Mouse (Mus musculus) brown adipose tissue, adult 24 weeks (tissue): ENCODE data around the gene Dleu7. TPM values are rescaled to one million over a fixed set of nuclear protein-coding genes. Genes with fewer than 3 reads are reported as not detected.

Experiments used
- H3K27ac ChIP-seq: fragments of 200-500 bp; replicated peaks from 2 replicates; pipeline ENCODE4 v1.5.1; 2012; ENCODE audit warnings: low read depth, mild to moderate bottlenecking, low read length
- H3K4me1 ChIP-seq: fragments of 200-500 bp; 2 replicates; pipeline ENCODE4 v1.6.1; 2012; ENCODE audit warnings: low read length, mixed read lengths; ENCODE audit not compliant: control insufficient read depth, insufficient read depth, insufficient read length
- H3K4me3 ChIP-seq: fragments of 200-500 bp; 2 replicates; pipeline ENCODE4 v1.5.1; 2012; ENCODE audit warnings: low read depth, mild to moderate bottlenecking, low read length, moderate library complexity; ENCODE audit not compliant: insufficient read depth
- polyA plus RNA-seq: library from polyadenylated mRNA; stranded (reverse); fragments of >200 nt; gene quantifications from 2 replicates; pipeline ENCODE4 v1.2.4, GENCODE M21; 2012; ENCODE audit not compliant: missing spikeins, insufficient read depth, insufficient read length

The Dleu7 gene
- polyA plus RNA-seq, 1 experiment: not detected

GRCm38 (mm10) chr14:62309026-62309425 lies 16.2 kb upstream of the Dleu7 start:
- H3K4me3 ChIP-seq: no peak overlapping the region
- H3K4me1 ChIP-seq: no peaks in the 10 kb centered on the region
- no peak overlapping the region for H3K27ac ChIP-seq

DNA sequence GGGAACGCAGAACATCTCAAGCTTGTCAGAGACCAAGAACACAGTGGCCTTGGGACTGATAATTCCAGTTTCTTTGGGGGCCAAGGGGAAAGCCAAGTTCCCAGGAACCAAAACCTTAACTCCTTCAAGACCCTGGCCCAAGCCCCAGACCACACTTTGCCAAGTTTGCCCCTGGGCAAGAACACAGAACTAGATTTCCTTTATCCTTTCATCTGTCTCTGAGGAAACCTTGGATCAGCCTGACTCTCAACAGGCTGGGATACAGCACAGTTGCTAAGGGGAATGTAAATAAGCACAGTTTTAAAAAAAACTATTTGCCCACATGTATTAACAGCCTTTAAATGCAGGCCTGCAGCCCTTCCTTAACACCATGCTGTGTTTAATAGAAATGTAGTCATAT lies 14.7 kb upstream of the Dleu7 start:
- no peak overlapping the region for H3K27ac ChIP-seq
- no peaks in the 10 kb centered on the region for H3K4me1 ChIP-seq
- no peak overlapping the region for H3K4me3 ChIP-seq

DNA sequence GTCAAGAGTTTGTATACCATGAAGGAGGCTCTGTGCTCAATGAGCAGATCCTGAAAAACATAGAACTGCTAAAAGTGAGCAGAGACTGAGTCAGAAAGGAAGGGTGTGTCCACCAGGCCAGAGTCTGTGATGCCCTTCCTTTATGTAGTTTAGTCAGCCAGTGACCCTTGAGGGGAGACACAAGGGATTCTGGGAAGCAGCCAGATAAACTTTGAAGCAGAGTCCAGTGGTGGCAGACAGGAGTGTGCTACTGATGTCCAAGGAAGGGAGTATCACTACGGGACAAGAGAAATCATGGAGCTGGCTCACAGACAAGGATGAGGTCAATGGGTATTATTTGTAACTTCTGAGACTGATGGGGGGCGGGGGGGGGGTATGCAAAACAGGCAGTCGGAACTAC lies 7.2 kb upstream of the Dleu7 start:
- H3K4me3 ChIP-seq: no peak overlapping the region
- H3K27ac ChIP-seq: no peak overlapping the region
- no peaks in the 10 kb centered on the region for H3K4me1 ChIP-seq

DNA sequence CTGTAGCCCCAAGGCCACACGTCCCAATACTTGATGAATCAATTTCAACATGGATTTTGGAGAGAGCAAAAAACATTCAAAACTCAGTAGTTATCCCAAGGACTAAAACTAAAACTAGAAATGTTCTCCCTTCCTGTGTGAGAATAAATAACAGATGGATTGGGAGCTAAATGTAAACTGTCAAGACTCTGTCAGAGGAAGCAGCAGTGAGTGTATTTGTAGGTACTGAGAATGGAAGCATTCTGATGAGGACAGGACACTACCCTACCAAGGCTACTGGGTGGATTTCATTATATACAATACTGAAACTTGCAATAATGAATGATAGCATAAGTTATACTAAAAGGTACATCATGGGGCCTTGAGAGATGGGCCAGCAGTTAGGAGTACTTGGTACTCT lies 6.0 kb upstream of the Dleu7 start:
- Histone ChIP-seq H3K27ac (no peak overlapping the region), H3K4me1 (no peaks in the 10 kb centered on the region), H3K4me3 (no peak overlapping the region)

DNA sequence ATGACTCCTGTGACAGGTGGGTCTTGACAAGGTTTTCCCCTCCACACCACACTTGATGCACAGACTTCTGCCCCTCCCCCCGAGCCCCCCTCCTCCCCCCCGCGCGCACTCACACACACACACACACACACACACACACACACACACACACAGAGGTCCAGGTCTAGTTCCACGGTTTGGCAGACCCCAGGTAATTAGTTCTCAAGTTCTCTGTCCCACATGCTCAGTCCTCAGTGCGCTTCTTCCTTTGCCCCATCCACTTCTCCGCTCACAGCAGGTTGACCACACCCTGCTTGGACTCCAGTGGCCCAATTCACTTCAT lies 720 bp downstream of the Dleu7 start:
- Histone ChIP-seq H3K4me1 (no peaks in the 10 kb centered on the region), H3K4me3 (no peak overlapping the region), H3K27ac (no peak overlapping the region)

DNA sequence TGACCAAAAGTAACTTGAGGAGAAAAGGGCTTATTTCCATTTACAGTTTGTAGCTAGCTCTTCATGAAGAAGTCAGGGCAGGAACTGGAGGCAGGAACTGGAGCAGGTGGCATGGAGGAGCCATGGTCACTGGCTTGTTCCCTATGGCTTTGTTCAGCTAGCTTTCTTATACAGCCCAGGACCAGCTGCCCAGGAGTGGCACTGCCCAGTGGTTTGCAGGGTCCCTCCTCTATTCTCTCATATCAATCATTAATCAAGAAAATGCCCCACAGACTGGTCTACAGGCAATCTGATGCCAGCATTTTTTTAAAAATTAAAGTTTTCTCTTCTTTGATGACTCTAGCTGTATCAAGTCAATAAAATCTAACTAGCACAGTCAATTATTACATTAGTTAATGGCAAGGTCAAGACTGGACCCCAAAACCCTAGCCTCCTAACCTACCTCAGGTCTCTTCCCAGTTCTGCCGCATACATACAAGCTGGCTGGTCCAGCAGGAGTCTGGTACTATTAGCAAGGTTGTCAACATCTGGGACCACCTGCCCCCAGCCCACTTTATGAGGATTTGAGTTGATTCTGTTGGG lies 1.4 kb downstream of the Dleu7 start:
- no peak overlapping the region for H3K27ac ChIP-seq

GRCm38 (mm10) chr14:62288731-62289130 lies 4.1 kb downstream of the Dleu7 start:
- H3K4me1 ChIP-seq: no peaks in the 10 kb centered on the region
- no peak overlapping the region for H3K4me3 ChIP-seq
- H3K27ac ChIP-seq: no peak overlapping the region

More for the DNA sequence above, 1.4 kb downstream of the Dleu7 start:
- Histone ChIP-seq H3K4me1 (no peaks in the 10 kb centered on the region), H3K4me3 (no peak overlapping the region)

- Histone ChIP-seq H3K4me3 (no peak overlapping the region), H3K27ac (no peak overlapping the region), H3K4me1 (no peaks in the 10 kb centered on the region)
Measured at GRCm38 (mm10) chr14:62282974-62283373, 9.9 kb downstream of the Dleu7 start.

DNA sequence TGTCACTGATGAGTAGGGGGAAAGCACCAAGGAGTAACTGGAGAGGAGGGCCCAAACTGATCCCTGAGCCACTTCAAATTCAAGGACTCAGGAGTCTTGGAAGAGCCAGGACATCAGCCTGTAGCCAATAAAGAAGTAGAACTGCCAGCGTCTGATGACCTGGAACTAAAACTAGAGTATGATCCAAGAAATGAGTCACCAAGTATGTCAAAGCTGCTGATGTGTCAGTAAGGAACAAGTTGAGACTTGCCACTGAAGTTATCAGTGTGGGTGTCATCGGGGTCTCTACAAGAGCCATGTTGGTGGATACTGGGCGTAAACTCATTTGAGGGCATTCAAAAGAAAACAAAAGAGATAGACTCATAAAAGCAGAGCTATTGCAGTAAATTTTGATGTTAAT lies 19.2 kb downstream of the Dleu7 start:
- no peaks in the 10 kb centered on the region for H3K4me1 ChIP-seq
- no peak overlapping the region for H3K27ac ChIP-seq
- no peak overlapping the region for H3K4me3 ChIP-seq

DNA sequence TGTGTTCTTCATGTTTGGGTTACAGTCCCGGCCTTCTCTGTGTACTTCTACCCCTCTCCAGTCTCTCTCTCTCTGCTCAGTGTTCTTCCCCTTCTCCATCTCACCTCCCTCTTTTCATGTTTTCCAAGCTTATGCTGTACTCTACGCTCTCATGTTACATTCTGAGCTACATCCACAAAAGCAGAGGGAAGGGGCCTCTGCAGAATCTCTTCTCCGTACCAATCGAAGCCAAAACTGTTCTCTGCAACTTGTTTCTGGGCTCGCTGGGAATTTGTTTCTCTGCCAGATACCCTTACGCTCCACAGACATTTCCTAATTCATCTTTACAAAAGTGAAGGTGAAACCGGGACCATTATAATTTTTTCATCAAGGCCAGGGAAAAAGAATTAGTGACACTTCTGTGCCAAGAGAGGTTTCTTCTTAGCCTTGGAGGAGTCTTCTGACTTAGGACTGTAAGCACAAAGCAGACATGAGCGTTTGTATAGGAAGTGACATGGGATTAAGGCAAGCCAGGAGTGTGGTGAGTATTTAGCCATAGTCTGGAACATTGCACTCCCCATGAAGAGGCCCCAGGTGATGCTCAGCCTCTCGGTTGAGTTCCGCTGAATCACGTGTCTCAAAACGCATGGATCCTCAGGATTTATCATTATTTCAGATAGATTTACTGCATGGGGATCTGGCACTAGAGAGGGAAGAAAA lies 22.0 kb downstream of the Dleu7 start:
- Histone ChIP-seq H3K4me3 (no peak overlapping the region), H3K27ac (no peak overlapping the region), H3K4me1 (no peaks in the 10 kb centered on the region)

DNA sequence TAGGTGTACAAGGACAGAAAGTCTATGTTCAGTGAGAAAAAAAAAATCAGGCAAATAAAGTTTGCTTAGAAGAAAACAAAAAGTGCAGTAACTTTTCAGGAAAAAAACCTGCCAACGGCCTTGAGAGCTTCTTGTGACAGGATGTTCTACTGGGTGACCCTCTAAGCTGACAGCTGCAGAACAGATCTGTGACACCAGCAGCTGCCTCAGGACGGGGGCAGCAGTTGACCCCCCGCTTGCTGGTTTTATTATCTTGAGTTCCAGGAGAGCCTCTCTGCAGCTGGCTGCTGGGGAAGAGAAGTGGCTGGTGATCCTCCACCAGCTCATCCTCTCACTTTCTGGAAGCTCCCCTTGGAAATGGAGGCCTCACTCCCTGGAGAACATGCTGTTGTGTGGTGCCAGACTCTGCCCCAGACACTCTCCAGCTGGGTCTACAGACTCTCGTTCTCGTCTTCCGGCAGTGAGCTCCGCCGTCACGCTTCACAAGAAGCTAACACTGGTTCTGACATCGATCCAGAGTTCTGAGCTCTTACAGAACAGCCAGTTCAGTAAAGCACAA lies 33.8 kb downstream of the Dleu7 start:
- H3K4me3 ChIP-seq: no peak overlapping the region
- H3K4me1 ChIP-seq: no peaks in the 10 kb centered on the region
- H3K27ac ChIP-seq: no peak overlapping the region

GRCm38 (mm10) chr14:62258125-62258524 lies 34.7 kb downstream of the Dleu7 start:
- H3K4me1 ChIP-seq: no peaks in the 10 kb centered on the region
- no peak overlapping the region for H3K27ac ChIP-seq
- H3K4me3 ChIP-seq: no peak overlapping the region

GRCm38 (mm10) chr14:62256066-62256465 lies 36.8 kb downstream of the Dleu7 start:
- Histone ChIP-seq H3K4me1 (no peaks in the 10 kb centered on the region), H3K4me3 (no peak overlapping the region), H3K27ac (no peak overlapping the region)

DNA sequence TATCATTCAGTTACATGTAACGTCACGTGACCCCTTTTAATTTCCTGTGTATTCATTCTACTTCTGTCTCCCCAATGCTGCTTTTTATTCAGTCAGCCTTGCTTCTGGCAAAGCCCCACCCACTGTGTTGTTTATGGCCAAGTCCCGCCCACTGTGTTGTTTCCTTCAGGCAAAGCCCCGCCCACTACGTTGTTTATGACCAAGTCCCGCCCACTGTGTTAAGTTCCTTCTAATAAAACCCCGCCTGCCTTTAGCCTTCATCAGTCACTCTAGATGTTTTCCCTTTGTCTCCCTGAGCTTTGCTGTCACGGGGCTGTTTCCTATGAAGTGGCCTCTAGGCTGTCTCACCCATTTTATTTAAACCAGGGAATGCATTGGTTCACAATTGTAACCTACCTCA lies 38.5 kb downstream of the Dleu7 start:
- Histone ChIP-seq H3K4me3 (no peak overlapping the region), H3K4me1 (no peaks in the 10 kb centered on the region), H3K27ac (no peak overlapping the region)

DNA sequence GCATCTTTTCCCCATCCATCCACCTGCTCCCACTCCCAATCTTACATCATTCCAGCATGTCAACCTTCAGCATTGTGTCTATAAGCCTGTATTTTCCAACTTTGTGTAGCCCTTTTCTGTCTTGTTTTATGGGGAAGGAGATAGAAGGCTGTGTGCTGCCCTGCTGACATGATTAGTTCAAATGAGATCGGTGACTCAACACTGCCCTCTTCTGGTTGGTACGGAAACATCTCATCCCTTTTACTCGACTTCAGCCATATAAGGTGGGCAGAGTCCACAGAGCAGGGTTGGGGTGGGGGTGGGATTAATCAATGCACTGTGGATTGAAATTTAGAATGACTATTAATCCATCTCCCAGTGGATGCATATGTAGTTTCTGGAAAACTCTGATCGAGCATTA lies 40.8 kb downstream of the Dleu7 start:
- no peak overlapping the region for H3K27ac ChIP-seq
- no peaks in the 10 kb centered on the region for H3K4me1 ChIP-seq
- no peak overlapping the region for H3K4me3 ChIP-seq

GRCm38 (mm10) chr14:62250046-62250445 lies 42.8 kb downstream of the Dleu7 start:
- Histone ChIP-seq H3K4me3 (no peak overlapping the region), H3K4me1 (no peaks in the 10 kb centered on the region), H3K27ac (no peak overlapping the region)
